Mouse (Mus musculus): ENCODE results near the gene Cldn2.

DNA sequence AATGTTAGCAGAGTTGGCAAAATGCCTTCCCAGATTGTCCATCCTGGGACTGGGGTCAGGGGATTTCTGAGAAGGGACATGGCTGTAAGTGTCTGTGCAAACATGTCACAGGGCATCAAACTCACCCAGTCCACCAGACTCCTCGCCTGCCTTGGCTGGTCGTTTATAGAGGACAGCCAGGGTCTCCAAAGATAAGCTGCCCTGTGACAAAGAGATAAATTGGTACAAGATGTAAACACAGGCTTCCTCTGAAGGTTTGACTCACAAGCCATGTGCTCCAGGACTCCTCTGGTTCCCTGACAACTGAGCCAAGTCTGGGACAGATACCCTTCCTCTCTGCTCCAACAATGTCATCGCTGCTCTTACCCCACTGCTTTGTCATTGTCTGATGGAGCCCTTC is 19.6 kb upstream of the Cldn2 start:
- peak; percentile 64 for TF ChIP-seq EP300 (IDR thresholded peaks at IDR 0.05; ENCODE audit: low read depth)
- no peak for TF ChIP-seq CTCF (IDR thresholded peaks at IDR 0.05; ENCODE audit: low read depth)
